In the genomic region with DNA sequence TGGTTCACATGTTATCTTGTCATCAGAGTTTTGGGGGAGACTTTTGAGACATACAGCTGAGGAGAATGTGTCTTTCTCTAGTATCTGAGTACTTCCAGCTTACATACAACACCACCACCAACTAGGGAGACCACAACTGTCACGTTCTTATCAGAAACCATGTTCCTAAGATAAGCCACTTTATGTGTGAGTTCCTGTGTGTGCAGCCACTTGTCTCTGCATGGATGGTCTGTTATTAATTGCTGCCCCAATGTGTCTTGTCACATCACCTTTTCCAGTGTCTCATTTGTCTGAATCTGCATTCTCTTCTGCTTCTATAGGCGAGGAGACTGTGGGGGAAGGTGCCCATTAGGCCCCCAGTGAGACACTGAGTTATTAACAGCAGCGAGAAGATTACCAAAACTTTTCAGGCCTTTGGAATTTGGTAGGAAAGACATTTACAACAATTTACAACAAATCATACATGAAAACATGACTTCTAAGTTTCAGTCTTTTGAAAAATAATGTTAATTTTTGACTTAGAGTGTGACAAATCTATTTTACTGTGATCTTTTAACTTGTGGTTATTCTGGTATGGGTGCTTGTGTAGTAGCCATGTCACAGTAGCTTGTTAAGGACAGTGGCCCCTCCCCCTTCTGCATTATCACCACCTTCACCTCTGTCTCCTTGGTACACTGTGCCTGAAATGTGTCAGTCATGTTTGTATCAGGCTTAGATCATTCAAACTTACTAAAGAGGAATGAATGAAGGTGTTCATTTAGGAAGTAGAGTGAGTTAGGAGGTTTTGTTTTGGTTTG, we compare ENCODE assay signal across 17 mouse cellular contexts.
A peak's percentile ranks its signal among the peaks of the same experiment; 100 is the strongest.
DNase-seq lines count a peak whose midpoint lies in the region; ATAC-seq lines count a peak whose summit lies in the region.
"Had no signal": no experiment of that assay in that cellular context is flagged by ENCODE, and none has a peak within 500 bp of the region (broad histone marks: within the 10 kb centered on the region; RNA-seq: fewer than 3 reads in every experiment).

No protein-coding gene starts in this region.

- 12% methylated on average over 3 of the region's 3 CpGs for WGBS in liver, embryonic 12.5 days (ENCODE audit: insufficient replicate concordance)
- 65% methylated on average over 3 of the region's 3 CpGs for WGBS in macrophage (ENCODE audit: missing documents)
- WGBS in intestine, embryonic 15.5 days, result 72% methylated on average over 3 of the region's 3 CpGs

- ATAC-seq in liver, embryonic 12.5 days, result peak; percentile 82
- ATAC-seq in intestine, embryonic 15.5 days, result no peak
- ATAC-seq: hindbrain, embryonic 16.5 days had no signal

- H3K9me3 ChIP-seq in liver, embryonic 12.5 days (replicated peaks), result no peaks in the 10 kb centered on the region
- no peaks in the 10 kb centered on the region for H3K9me3 ChIP-seq in intestine, embryonic 15.5 days
- H3K9me3 ChIP-seq: embryonic facial prominence, embryonic 12.5 days; heart, embryonic 10.5 days; hindbrain, embryonic 10.5 days; lung, embryonic 15.5 days; midbrain, embryonic 13.5 days had no signal

- H3K9ac ChIP-seq in liver, embryonic 12.5 days, result no peak overlapping the region
- H3K9ac ChIP-seq in intestine, embryonic 15.5 days, result no peak overlapping the region
- H3K9ac ChIP-seq: embryonic facial prominence, embryonic 12.5 days; lung, embryonic 15.5 days; midbrain, embryonic 13.5 days had no signal

- DNase-seq in 416B (ENCODE audit: low read depth) (peak; percentile 88), MEL-GATA-1-ER (ENCODE audit: extremely low read depth, low read depth) (peak; percentile 82)
- no peak for DNase-seq in lung, postnatal 10 days
- no peak for DNase-seq in cerebellum, adult 11 months
- DNase-seq: cerebellum, adult 11-12 months; cerebellum, postnatal 10 days; gastrocnemius, adult 2 months; kidney, postnatal 4 days had no signal

- H3K36me3 ChIP-seq in liver, embryonic 12.5 days, result no peaks in the 10 kb centered on the region
- no peaks in the 10 kb centered on the region for H3K36me3 ChIP-seq in macrophage (ENCODE audit: inconsistent target)
- H3K36me3 ChIP-seq in intestine, embryonic 15.5 days, result no peaks in the 10 kb centered on the region
- H3K36me3 ChIP-seq: embryonic facial prominence, embryonic 12.5 days; heart, embryonic 10.5 days; hindbrain, embryonic 10.5 days; lung, embryonic 15.5 days; midbrain, embryonic 13.5 days had no signal

- no peak overlapping the region for H3K4me3 ChIP-seq in liver, embryonic 12.5 days
- no peak overlapping the region for H3K4me3 ChIP-seq in macrophage (ENCODE audit: inconsistent target)
- H3K4me3 ChIP-seq in intestine, embryonic 15.5 days (replicated peaks), result no peak overlapping the region
- H3K4me3 ChIP-seq: embryonic facial prominence, embryonic 12.5 days; gastrocnemius, adult 2 months; heart, embryonic 10.5 days; hindbrain, embryonic 10.5 days; lung, embryonic 15.5 days; midbrain, embryonic 13.5 days had no signal

- H3K4me1 ChIP-seq in liver, embryonic 12.5 days, result peaks cover 39% of the 10 kb centered on the region
- no peaks in the 10 kb centered on the region for H3K4me1 ChIP-seq in intestine, embryonic 15.5 days (replicated peaks)
- H3K4me1 ChIP-seq: embryonic facial prominence, embryonic 12.5 days; lung, embryonic 15.5 days; midbrain, embryonic 13.5 days had no signal

- no peaks in the 10 kb centered on the region for H3K27me3 ChIP-seq in liver, embryonic 12.5 days (replicated peaks)
- H3K27me3 ChIP-seq in intestine, embryonic 15.5 days (replicated peaks), result no peaks in the 10 kb centered on the region
- H3K27me3 ChIP-seq: embryonic facial prominence, embryonic 12.5 days; lung, embryonic 15.5 days; midbrain, embryonic 13.5 days had no signal

- peak overlapping the region; percentile 84 for H3K27ac ChIP-seq in liver, embryonic 12.5 days
- H3K27ac ChIP-seq in macrophage, result peak overlapping the region; percentile 88
- no peak overlapping the region for H3K27ac ChIP-seq in intestine, embryonic 15.5 days
- H3K27ac ChIP-seq: embryonic facial prominence, embryonic 12.5 days; gastrocnemius, adult 2 months; heart, embryonic 10.5 days; hindbrain, embryonic 10.5 days; lung, embryonic 15.5 days had no signal

- peak overlapping the region; percentile 37 for H3K4me2 ChIP-seq in liver, embryonic 12.5 days
- H3K4me2 ChIP-seq in intestine, embryonic 15.5 days (replicated peaks), result no peak overlapping the region
- H3K4me2 ChIP-seq: embryonic facial prominence, embryonic 12.5 days; lung, embryonic 15.5 days; midbrain, embryonic 13.5 days had no signal

- H3K79me2 ChIP-seq in macrophage (ENCODE audit: inconsistent target), result no peaks in the 10 kb centered on the region

Comparison
In these comparisons a context has a peak if more than half of its experiments do, and no peak if none do; other contexts are left out.
1. DNase-seq: peak in 416B (single experiment) and MEL-GATA-1-ER (single experiment); none in lung, postnatal 10 days (single experiment) and cerebellum, adult 11 months (single experiment).